Mouse (Mus musculus) adrenal gland, postnatal 36 days (tissue): ENCODE measurements around the gene Gm21870. TPM values are rescaled to one million over a fixed set of nuclear protein-coding genes. Genes with fewer than 3 reads are reported as not detected.
"Not testable (repeated sequence)": the region's sequence is repeated elsewhere in the genome, so short reads cannot be mapped to it uniquely, and the experiment has no call there.

Experiments used
- DNase-seq, 2 experiments: peaks; one replicate each; pipeline ENCODE4 v3.0.0; 2021; ENCODE audit warnings: mixed read lengths in 1 of 2
- long read RNA-seq, 2 experiments: library from polyadenylated mRNA; stranded (forward); transcript quantifications; one replicate each; pipeline ENCODE4 v2.0.0; 2021; ENCODE audit warnings: borderline sequencing depth in 2 of 2
- total RNA-seq, 2 experiments: library from RNA; stranded (reverse); gene quantifications; 2 replicates each; pipeline ENCODE4 v1.2.3; 2021

Gm21870 gene
- total RNA-seq = not detected
- long read RNA-seq, experiment 1 = 0 reads
- long read RNA-seq, experiment 2 = 0 reads

- DNase-seq = not testable (repeated sequence)
Measured at GRCm38 (mm10) chrX:33986716-33987115, at the start of gene Gm21870. Gene Gm21870, minus strand, starts transcription at chrX:33986816.

DNA sequence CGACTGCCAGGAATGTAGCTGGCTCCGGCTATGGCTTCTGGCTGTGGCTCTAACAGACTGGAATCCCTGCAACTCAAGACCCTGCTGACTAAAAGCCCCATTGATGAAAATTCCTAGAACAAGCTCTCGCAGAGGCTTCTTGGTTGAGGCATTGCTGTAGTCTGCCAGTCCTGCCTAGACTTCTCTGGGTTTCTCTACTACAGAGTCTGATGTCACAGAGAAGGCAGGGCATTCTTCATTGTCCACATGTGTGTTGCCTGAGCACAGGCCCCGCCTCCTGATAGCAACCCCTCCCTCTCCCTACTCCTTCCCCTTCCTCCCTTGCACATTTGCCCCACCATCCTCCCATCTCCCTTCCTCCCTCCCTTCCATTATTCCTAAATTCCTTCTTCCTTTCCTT, 30.2 kb downstream of the Gm21870 start, which contains the start of gene Btbd35f6:
Btbd35f6 (minus strand) TSS at position 101 of the 400 bp plus-strand sequence.
- not testable (repeated sequence) for DNase-seq

Other genes starting within 250 kb of the Gm21870 start
- gene Btbd35f6, start 30.3 kb downstream of the Gm21870 start, total RNA-seq = not detected
- not detected for gene Btbd35f9, start 174.7 kb upstream of the Gm21870 start, total RNA-seq